Mouse (Mus musculus) liver, embryonic 11.5 days (tissue): ENCODE data around the gene Mapk8. TPM values are rescaled to one million over a fixed set of nuclear protein-coding genes. Genes with fewer than 3 reads are reported as not detected.

Source experiments
- ATAC-seq: fragments of 200-750 bp; cut with Nextera tagmentation; replicated peaks from 2 replicates; pipeline ENCODE4 v1.8.0; 2017; ENCODE audit warnings: moderate number of reproducible peaks, mild to moderate bottlenecking, moderate TSS enrichment, moderate library complexity; ENCODE audit not compliant: low FRiP score
- DNase-seq: peaks from one replicate; pipeline ENCODE4 v3.0.0-alpha.2; 2017; ENCODE audit warnings: low spot score
- H3K27ac ChIP-seq: fragments of 300-500 bp; sonication (generic); 2 replicates; pipeline ENCODE4 v1.5.1; 2014; ENCODE audit warnings: mild to moderate bottlenecking, low read depth, low read length, control low read depth
- H3K27me3 ChIP-seq: fragments of 300-500 bp; sonication (generic); replicated peaks from 2 replicates; pipeline ENCODE4 v1.6.1; 2014; ENCODE audit warnings: low read length, mixed read lengths; ENCODE audit not compliant: control insufficient read depth, insufficient read depth
- H3K36me3 ChIP-seq: fragments of 300-500 bp; sonication (generic); 2 replicates; pipeline ENCODE4 v1.6.1; 2014; ENCODE audit warnings: mild to moderate bottlenecking, low read length, moderate library complexity, mixed read lengths; ENCODE audit not compliant: control insufficient read depth, insufficient read depth
- H3K4me1 ChIP-seq: fragments of 300-500 bp; sonication (generic); replicated peaks from 2 replicates; pipeline ENCODE4 v1.6.1; 2014; ENCODE audit warnings: low read length, mixed read lengths; ENCODE audit not compliant: control insufficient read depth, insufficient read depth
- H3K4me2 ChIP-seq: fragments of 300-500 bp; sonication (generic); 2 replicates; pipeline ENCODE4 v1.6.1; 2014; ENCODE audit warnings: mild to moderate bottlenecking, control low read depth, moderate library complexity
- H3K4me3 ChIP-seq: fragments of 300-500 bp; sonication (generic); 2 replicates; pipeline ENCODE4 v1.5.1; 2014; ENCODE audit warnings: low read depth, low read length, control low read depth
- H3K9ac ChIP-seq: fragments of 300-500 bp; sonication (generic); 2 replicates; pipeline ENCODE4 v1.6.1; 2014; ENCODE audit warnings: low read depth, low read length, control low read depth
- H3K9me3 ChIP-seq: fragments of 300-500 bp; sonication (generic); 2 replicates; pipeline ENCODE4 v1.6.1; 2016; ENCODE audit warnings: low read length, inconsistent platforms, mixed read lengths; ENCODE audit not compliant: control insufficient read depth
- WGBS: fragments of 180-500 bp; shearing (Covaris S2); extraction: QIAGEN DNeasy Blood & Tissue Kit; methylation state at CpG from one replicate; pipeline ENCODE4 v1.1.7; 2014; 5-methylcytosine and 5-hydroxymethylcytosine counted together
- polyA plus RNA-seq: library from polyadenylated mRNA; unstranded; fragments of >200 nt; fragmentation: Nextera tagmentation; extraction: Ambion mirVana; gene quantifications from 2 replicates; pipeline ENCODE4 v1.2.1, GENCODE M21; 2014

Mapk8 gene
- 10.4 and 10.5 TPM in 2 replicates for polyA plus RNA-seq

DNA sequence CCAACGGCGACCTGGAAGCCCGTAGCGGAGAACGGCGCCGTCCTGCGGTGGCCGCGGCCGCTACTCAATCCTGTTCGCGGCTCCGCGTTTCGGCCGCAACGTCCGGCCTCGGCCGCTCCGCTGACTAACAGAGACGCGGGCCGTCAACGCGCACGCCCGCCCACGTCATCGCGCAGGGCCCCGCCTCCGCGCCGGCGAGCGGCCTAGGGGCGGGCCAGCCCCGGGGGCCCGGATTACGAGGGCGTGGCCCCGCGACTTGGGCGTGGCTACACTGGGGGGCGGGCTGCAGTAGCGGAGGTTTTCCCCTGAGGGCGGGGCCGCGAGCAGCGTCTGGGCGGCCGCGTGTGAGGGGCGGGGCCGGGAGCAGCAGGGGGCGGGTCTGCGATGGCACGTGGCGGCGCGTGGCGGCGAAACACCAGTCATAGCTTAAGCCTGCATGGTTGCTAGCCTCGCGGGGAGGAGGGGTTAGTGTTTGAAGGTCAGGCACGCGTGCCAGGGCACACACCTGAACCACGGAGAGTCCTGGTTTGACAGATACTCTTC, at the start of gene Mapk8:
TSS of gene Mapk8 (minus strand) at position 132 of the 543 bp plus-strand sequence.
- ATAC-seq: peak; percentile 98
- under 1% methylated on average over 60 of the region's 70 CpGs for WGBS

DNA sequence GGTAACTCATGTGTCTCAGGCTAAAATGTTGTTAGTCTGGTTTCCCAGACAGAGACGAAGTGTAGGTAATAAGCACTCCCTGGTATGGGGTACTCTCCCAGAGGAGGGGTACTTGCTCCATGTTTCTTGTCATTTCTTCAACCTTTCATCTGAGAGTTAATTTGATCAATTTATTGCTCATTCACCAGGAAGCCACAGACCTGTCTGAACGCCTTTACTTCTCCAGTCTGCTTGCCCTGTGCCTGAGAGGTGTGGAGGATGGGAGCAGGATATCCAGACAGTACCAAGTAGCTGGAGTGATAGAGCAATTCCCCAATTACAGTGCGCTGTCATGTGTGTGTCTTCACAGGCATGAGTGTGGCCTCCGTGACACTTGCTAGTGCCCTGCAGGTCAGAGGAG, 48.3 kb upstream of the Mapk8 start:
- Histone ChIP-seq H3K4me1 (no peaks in the 10 kb centered on the region), H3K36me3 (no peaks in the 10 kb centered on the region), H3K27me3 (no peaks in the 10 kb centered on the region), H3K4me2 (no peak overlapping the region), H3K9me3 (no peaks in the 10 kb centered on the region), H3K27ac (no peak overlapping the region), H3K9ac (no peak overlapping the region), H3K4me3 (no peak overlapping the region)
- no peak for ATAC-seq
- no peak for DNase-seq
- 66% methylated on average over 4 of the region's 4 CpGs for WGBS

More for the DNA sequence above, at the start of gene Mapk8:
- Histone ChIP-seq H3K9me3 (no peaks in the 10 kb centered on the region), H3K27ac (peak within 1 kb of the TSS; percentile 90), H3K36me3 (no peaks in the 10 kb centered on the region), H3K27me3 (no peaks in the 10 kb centered on the region), H3K4me1 (peaks cover 9% of the 10 kb centered on the region), H3K9ac (peak within 1 kb of the TSS; percentile 95), H3K4me2 (peak within 1 kb of the TSS; percentile 67), H3K4me3 (peak within 1 kb of the TSS; percentile 92)
- peak; percentile 96 for DNase-seq

DNA sequence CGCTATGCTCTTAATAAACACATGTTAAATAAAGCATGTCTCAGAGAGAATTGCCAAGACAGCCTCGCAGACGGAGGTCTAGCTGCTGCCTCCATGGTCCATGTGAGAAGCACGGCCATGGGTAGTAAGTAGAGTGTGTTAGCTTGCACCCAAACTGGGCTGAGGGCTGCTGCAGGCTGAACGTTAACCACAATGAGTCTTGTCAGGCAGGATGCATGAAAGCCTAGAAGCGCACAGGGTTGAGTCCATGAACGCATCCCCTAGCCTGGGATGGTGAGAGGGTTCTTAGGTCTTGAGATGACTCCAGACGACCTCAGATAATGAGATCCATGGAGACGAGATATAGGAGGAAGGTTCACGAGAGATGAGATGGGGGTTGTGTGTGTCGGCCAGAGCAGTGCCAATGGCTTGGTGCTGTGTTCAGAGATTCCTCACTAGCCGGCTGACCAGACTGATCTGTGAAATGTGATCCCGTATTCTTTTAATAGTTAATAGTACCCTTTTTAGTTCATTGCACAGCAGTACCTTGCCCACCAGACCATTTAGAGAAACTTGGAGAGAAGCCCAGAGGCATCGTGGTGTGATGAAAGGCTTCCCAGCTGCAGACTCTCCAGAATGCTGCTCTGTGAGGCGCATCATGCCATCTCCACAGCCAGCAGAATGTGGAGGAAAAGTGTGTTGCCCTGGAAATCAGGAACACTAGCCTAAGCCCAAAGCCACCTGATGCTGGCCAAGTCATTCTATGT, 41.0 kb upstream of the Mapk8 start:
- WGBS: 73% methylated on average over 15 of the region's 15 CpGs
- Histone ChIP-seq H3K4me1 (no peaks in the 10 kb centered on the region), H3K9ac (no peak overlapping the region), H3K4me2 (no peak overlapping the region), H3K27me3 (no peaks in the 10 kb centered on the region), H3K9me3 (no peaks in the 10 kb centered on the region), H3K4me3 (no peak overlapping the region), H3K36me3 (no peaks in the 10 kb centered on the region), H3K27ac (no peak overlapping the region)
- ATAC-seq: no peak
- DNase-seq: no peak

DNA sequence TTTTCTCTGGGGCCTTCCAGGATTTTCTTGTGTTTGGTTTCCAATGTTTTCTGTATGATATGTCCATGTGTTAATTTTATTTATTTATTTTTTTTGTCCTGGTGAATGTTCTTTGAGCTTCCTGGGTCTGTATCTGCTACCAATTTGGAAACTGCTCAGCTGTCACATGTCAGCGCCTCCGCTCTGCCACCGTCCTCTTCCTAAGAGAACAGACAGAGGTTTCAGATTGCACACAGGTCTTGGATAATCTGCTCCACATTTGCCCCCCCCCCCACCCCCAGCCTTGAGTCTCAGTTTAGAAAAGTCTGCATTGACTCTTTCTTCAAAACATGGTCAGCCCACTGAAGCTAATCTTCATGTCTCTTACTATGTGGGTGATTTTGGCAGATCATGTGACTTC, 35.0 kb upstream of the Mapk8 start:
- no peaks in the 10 kb centered on the region for H3K27me3 ChIP-seq
- no peak for DNase-seq
- no peak for ATAC-seq

DNA sequence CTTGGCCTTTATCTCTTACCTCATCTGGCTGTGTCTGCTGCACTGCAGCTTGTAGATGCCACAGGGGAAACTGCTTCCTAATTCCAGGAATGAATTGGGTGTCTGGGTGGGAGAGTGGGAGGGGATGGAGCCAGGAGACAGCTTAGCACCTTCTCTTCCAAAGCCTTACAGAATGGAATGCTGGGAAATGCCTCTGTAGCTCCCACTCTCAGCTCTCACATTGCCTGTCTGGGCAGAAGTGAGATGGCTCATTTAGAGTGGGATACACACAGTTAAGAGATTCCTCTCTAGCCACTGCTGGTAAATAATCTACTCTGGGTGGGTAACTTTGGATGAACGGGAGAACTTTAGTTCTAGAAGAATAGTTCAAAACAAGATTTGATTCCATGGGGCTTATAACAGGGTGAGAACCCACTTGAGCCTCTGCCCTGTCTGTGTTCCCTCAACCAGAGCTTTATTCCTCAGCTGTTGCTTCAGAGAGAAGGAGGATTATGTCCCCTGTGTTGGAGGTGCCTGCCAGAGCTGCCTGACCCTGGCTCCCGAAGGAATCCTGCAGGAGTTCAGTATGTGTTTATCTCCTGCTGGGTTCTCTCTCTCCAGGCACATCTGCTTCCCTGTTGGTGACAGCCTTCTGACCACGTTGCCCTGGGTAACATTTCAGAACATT, 29.3 kb upstream of the Mapk8 start:
- Histone ChIP-seq H3K4me2 (no peak overlapping the region), H3K9me3 (no peaks in the 10 kb centered on the region), H3K27me3 (no peaks in the 10 kb centered on the region), H3K36me3 (no peaks in the 10 kb centered on the region), H3K27ac (no peak overlapping the region), H3K4me3 (no peak overlapping the region), H3K4me1 (no peaks in the 10 kb centered on the region), H3K9ac (no peak overlapping the region)
- DNase-seq (no peak), ATAC-seq (no peak)
- 9% methylated on average over 3 of the region's 3 CpGs for WGBS

More for the DNA sequence above, 35.0 kb upstream of the Mapk8 start:
- no peaks in the 10 kb centered on the region for H3K9me3 ChIP-seq
- H3K9ac ChIP-seq: no peak overlapping the region
- no peaks in the 10 kb centered on the region for H3K36me3 ChIP-seq
- 52% methylated on average over 3 of the region's 3 CpGs for WGBS
- no peak overlapping the region for H3K4me2 ChIP-seq
- no peak overlapping the region for H3K27ac ChIP-seq
- H3K4me3 ChIP-seq: no peak overlapping the region
- no peaks in the 10 kb centered on the region for H3K4me1 ChIP-seq

- DNase-seq (no peak), ATAC-seq (no peak)
- Histone ChIP-seq H3K27ac (no peak overlapping the region), H3K4me1 (no peaks in the 10 kb centered on the region), H3K4me3 (no peak overlapping the region), H3K4me2 (no peak overlapping the region), H3K27me3 (no peaks in the 10 kb centered on the region), H3K36me3 (no peaks in the 10 kb centered on the region), H3K9me3 (no peaks in the 10 kb centered on the region), H3K9ac (no peak overlapping the region)
- 55% methylated on average over 2 of the region's 2 CpGs for WGBS
Observed at GRCm38 (mm10) chr14:33474461-33474860, 27.5 kb upstream of the Mapk8 start.

DNA sequence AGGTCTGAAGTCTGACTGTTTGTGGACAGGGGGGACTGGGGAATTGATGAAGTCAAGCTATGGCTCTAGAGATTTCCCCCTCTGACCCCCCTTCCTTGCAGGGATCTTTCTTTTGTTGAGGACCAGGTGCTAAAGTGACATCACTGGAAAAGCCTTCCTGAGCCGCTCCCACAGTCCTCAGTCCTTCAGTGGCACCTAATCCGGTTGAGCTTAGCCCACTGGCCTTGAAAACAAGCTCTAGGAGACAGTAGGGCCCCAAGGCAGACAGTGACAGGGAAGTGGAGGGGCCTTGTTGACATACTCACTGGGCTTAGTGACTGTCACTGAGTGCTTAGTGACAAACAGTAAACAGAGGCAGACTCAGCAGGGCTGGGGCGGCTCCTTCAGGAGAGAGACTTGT, 24.4 kb upstream of the Mapk8 start, which contains the start of gene Frmpd2:
TSS of gene Frmpd2 (plus strand) at position 366 of the 400 bp plus-strand sequence.
- no peaks in the 10 kb centered on the region for H3K4me1 ChIP-seq
- ATAC-seq: no peak
- H3K9ac ChIP-seq: no peak within 1 kb of the TSS
- no peaks in the 10 kb centered on the region for H3K27me3 ChIP-seq
- 41% methylated on average over 3 of the region's 3 CpGs for WGBS
- no peaks in the 10 kb centered on the region for H3K9me3 ChIP-seq
- H3K4me2 ChIP-seq: no peak within 1 kb of the TSS
- DNase-seq: no peak
- H3K4me3 ChIP-seq: no peak within 1 kb of the TSS
- H3K36me3 ChIP-seq: no peaks in the 10 kb centered on the region
- no peak within 1 kb of the TSS for H3K27ac ChIP-seq

- Histone ChIP-seq H3K36me3 (no peaks in the 10 kb centered on the region), H3K4me1 (no peaks in the 10 kb centered on the region), H3K9me3 (no peaks in the 10 kb centered on the region), H3K9ac (no peak overlapping the region), H3K4me3 (no peak overlapping the region), H3K4me2 (no peak overlapping the region), H3K27ac (no peak overlapping the region), H3K27me3 (no peaks in the 10 kb centered on the region)
- no peak for DNase-seq
- no peak for ATAC-seq
- WGBS: 81% methylated on average over 6 of the region's 6 CpGs
Observed at GRCm38 (mm10) chr14:33467766-33468165, 20.8 kb upstream of the Mapk8 start.
